Mouse (Mus musculus) layer of hippocampus, postnatal 25 days (tissue): ENCODE data around the gene Trim23. TPM values are rescaled to one million over a fixed set of nuclear protein-coding genes. Genes with fewer than 3 reads are reported as not detected.

Experiments used
- DNase-seq, 2 experiments: peaks; one replicate each; pipeline ENCODE4 v3.0.0; 2022; ENCODE audit warnings: mixed read lengths in 2 of 2, low spot score in 1 of 2; ENCODE audit errors: extremely low spot score in 1 of 2
- total RNA-seq, 2 experiments: library from RNA; stranded (reverse); gene quantifications; 2 replicates each; pipeline ENCODE4 v1.2.3; 2021

Trim23 gene
- total RNA-seq, 2 experiments from 2014 or later = 57.5 to 59.5 TPM

DNA sequence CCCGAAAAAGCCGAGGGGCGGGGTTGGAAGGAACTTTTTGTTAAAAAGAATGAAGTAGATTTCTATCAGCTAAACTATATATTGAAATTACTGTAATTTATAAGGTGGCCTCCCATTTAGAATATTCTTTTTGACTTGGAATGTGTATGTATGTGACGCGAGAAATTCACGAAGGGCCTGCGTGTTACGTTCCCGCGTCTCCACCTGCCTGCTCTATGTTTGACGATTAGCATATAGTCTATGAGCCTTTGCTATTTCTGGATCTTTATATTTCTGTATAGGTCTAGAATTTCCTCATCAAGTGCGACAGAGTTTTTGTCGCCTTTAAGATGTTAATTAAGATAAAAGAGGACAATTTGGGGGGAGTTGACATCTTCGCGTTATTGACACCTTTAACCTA, 50.6 kb downstream of the Trim23 start:
- DNase-seq = no peak

Other genes with a start within 250 kb of the Trim23 start
- 10 to 100 TPM; 23.0 to 24.7 TPM for gene Nln, start 69.2 kb upstream of the Trim23 start, total RNA-seq
- 10 to 100 TPM; 75.2 to 79.9 TPM for gene Sgtb, start 69.1 kb upstream of the Trim23 start, total RNA-seq
- gene Trappc13, start 328 bp upstream of the Trim23 start, total RNA-seq = 10 to 100 TPM; 48.7 to 55.5 TPM
- gene Cenpk, start 49.8 kb downstream of the Trim23 start, total RNA-seq = 1 to 10 TPM; 1.0 to 1.4 TPM
- gene Ppwd1, start 50.0 kb downstream of the Trim23 start, total RNA-seq = 10 to 100 TPM; 11.6 to 14.1 TPM
- 1 to 10 TPM; 3.6 to 5.4 TPM for gene Adamts6, start 109.0 kb downstream of the Trim23 start, total RNA-seq